Mouse (Mus musculus) midbrain, embryonic 12.5 days (tissue): ENCODE data around the gene Galnt14. TPM values are rescaled to one million over a fixed set of nuclear protein-coding genes. Genes with fewer than 3 reads are reported as not detected.

Experiments used
- ATAC-seq: fragments of 200-750 bp; cut with Nextera tagmentation; 2 replicates; pipeline ENCODE4 v1.8.0; 2017; ENCODE audit warnings: low read depth, moderate TSS enrichment, moderate library complexity; ENCODE audit not compliant: low FRiP score
- H3K27ac ChIP-seq: fragments of 300-500 bp; sonication (generic); replicated peaks from 2 replicates; pipeline ENCODE4 v1.5.1; 2016; ENCODE audit warnings: mild to moderate bottlenecking
- H3K27me3 ChIP-seq: fragments of 300-500 bp; sonication (generic); 2 replicates; pipeline ENCODE4 v1.6.1; 2016; ENCODE audit warnings: mild to moderate bottlenecking
- H3K36me3 ChIP-seq: fragments of 300-500 bp; sonication (generic); 2 replicates; pipeline ENCODE4 v1.6.1; 2016
- H3K4me1 ChIP-seq: fragments of 300-500 bp; sonication (generic); 2 replicates; pipeline ENCODE4 v1.6.1; 2016
- H3K4me2 ChIP-seq: fragments of 300-500 bp; sonication (generic); replicated peaks from 2 replicates; pipeline ENCODE4 v1.6.1; 2016; ENCODE audit warnings: mild to moderate bottlenecking, moderate library complexity
- H3K4me3 ChIP-seq: fragments of 300-500 bp; sonication (generic); 2 replicates; pipeline ENCODE4 v1.5.1; 2016; ENCODE audit warnings: mild to moderate bottlenecking
- H3K9ac ChIP-seq: fragments of 300-500 bp; sonication (generic); replicated peaks from 2 replicates; pipeline ENCODE4 v1.6.1; 2016; ENCODE audit warnings: mild to moderate bottlenecking, moderate library complexity
- H3K9me3 ChIP-seq: fragments of 300-500 bp; sonication (generic); 2 replicates; pipeline ENCODE4 v1.6.1; 2016; ENCODE audit warnings: mild to moderate bottlenecking
- WGBS: fragments of 180-500 bp; shearing (Covaris S2); methylation state at CpG from one replicate; pipeline ENCODE4 v1.1.7; 2016; 5-methylcytosine and 5-hydroxymethylcytosine counted together
- polyA plus RNA-seq: library from polyadenylated mRNA; unstranded; fragments of >200 nt; fragmentation: Nextera tagmentation; extraction: Ambion mirVana; gene quantifications from 2 replicates; pipeline ENCODE4 v1.2.1, GENCODE M21; 2016

Gene Galnt14
- polyA plus RNA-seq, 1 experiment from 2014 or later = 6.8 TPM

GRCm38 (mm10) chr17:73477096-73478076 lies 232.9 kb downstream of the Galnt14 start:
- Histone ChIP-seq H3K27me3 (no peaks in the 10 kb centered on the region), H3K36me3 (no peaks in the 10 kb centered on the region), H3K4me2 (peak overlapping the region; percentile 8; the same call in 1 of the 2 replicates), H3K4me1 (peaks cover 15% of the 10 kb centered on the region), H3K27ac (peak overlapping the region; percentile 11; the same call in 1 of the 2 replicates), H3K4me3 (no peak overlapping the region), H3K9ac (no peak overlapping the region), H3K9me3 (no peaks in the 10 kb centered on the region)
- 25% methylated on average over 11 of the region's 11 CpGs for WGBS
- peak; percentile 72; the same call in 1 of the 2 replicates for ATAC-seq

GRCm38 (mm10) chr17:73474371-73474770 lies 235.9 kb downstream of the Galnt14 start:
- Histone ChIP-seq H3K9me3 (no peaks in the 10 kb centered on the region), H3K4me3 (no peak overlapping the region), H3K36me3 (no peaks in the 10 kb centered on the region), H3K27me3 (no peaks in the 10 kb centered on the region), H3K4me2 (no peak overlapping the region), H3K27ac (no peak overlapping the region), H3K4me1 (peaks cover 15% of the 10 kb centered on the region), H3K9ac (no peak overlapping the region)
- no peak for ATAC-seq
- 46% methylated on average over 7 of the region's 7 CpGs for WGBS

- Histone ChIP-seq H3K27ac (no peak overlapping the region), H3K9me3 (no peaks in the 10 kb centered on the region), H3K27me3 (no peaks in the 10 kb centered on the region), H3K9ac (no peak overlapping the region), H3K4me1 (peaks cover 15% of the 10 kb centered on the region), H3K36me3 (no peaks in the 10 kb centered on the region), H3K4me3 (no peak overlapping the region), H3K4me2 (no peak overlapping the region)
- no peak for ATAC-seq
- WGBS = 83% methylated on average over 3 of the region's 3 CpGs
Observed at GRCm38 (mm10) chr17:73473012-73473411, 237.2 kb downstream of the Galnt14 start.

GRCm38 (mm10) chr17:73460874-73461273 lies 249.4 kb downstream of the Galnt14 start:
- WGBS = 89% methylated on average over 4 of the region's 4 CpGs
- no peak for ATAC-seq

GRCm38 (mm10) chr17:73458741-73459140 lies 251.5 kb downstream of the Galnt14 start:
- H3K27me3 ChIP-seq = no peaks in the 10 kb centered on the region
- no peak overlapping the region for H3K4me2 ChIP-seq
- H3K4me1 ChIP-seq = no peaks in the 10 kb centered on the region
- ATAC-seq = no peak
- WGBS = 77% methylated on average over 4 of the region's 4 CpGs
- H3K4me3 ChIP-seq = no peak overlapping the region
- no peaks in the 10 kb centered on the region for H3K9me3 ChIP-seq
- no peaks in the 10 kb centered on the region for H3K36me3 ChIP-seq
- no peak overlapping the region for H3K27ac ChIP-seq
- no peak overlapping the region for H3K9ac ChIP-seq

More at GRCm38 (mm10) chr17:73460874-73461273, 249.4 kb downstream of the Galnt14 start:
- H3K36me3 ChIP-seq = no peaks in the 10 kb centered on the region
- H3K4me3 ChIP-seq = no peak overlapping the region
- H3K4me2 ChIP-seq = no peak overlapping the region
- no peak overlapping the region for H3K9ac ChIP-seq
- no peaks in the 10 kb centered on the region for H3K27me3 ChIP-seq
- no peaks in the 10 kb centered on the region for H3K9me3 ChIP-seq
- no peak overlapping the region for H3K27ac ChIP-seq
- H3K4me1 ChIP-seq = no peaks in the 10 kb centered on the region

- no peaks in the 10 kb centered on the region for H3K4me1 ChIP-seq
- no peaks in the 10 kb centered on the region for H3K27me3 ChIP-seq
- H3K9ac ChIP-seq = no peak overlapping the region
- no peaks in the 10 kb centered on the region for H3K9me3 ChIP-seq
- H3K4me3 ChIP-seq = no peak overlapping the region
- ATAC-seq = no peak
- 83% methylated on average over 2 of the region's 2 CpGs for WGBS
- no peaks in the 10 kb centered on the region for H3K36me3 ChIP-seq
- H3K27ac ChIP-seq = no peak overlapping the region
- H3K4me2 ChIP-seq = no peak overlapping the region
Observed at GRCm38 (mm10) chr17:73456551-73456950, 253.7 kb downstream of the Galnt14 start.

GRCm38 (mm10) chr17:73453646-73454045 lies 256.6 kb downstream of the Galnt14 start:
- Histone ChIP-seq H3K4me1 (no peaks in the 10 kb centered on the region), H3K4me3 (no peak overlapping the region), H3K4me2 (no peak overlapping the region), H3K9ac (no peak overlapping the region), H3K9me3 (no peaks in the 10 kb centered on the region), H3K27me3 (no peaks in the 10 kb centered on the region), H3K36me3 (no peaks in the 10 kb centered on the region), H3K27ac (no peak overlapping the region)
- WGBS = 83% methylated on average over 3 of the region's 3 CpGs
- no peak for ATAC-seq

GRCm38 (mm10) chr17:73452151-73452760 lies 258.0 kb downstream of the Galnt14 start:
- no peaks in the 10 kb centered on the region for H3K36me3 ChIP-seq
- H3K27ac ChIP-seq = no peak overlapping the region
- H3K4me3 ChIP-seq = no peak overlapping the region
- no peak overlapping the region for H3K4me2 ChIP-seq
- H3K9ac ChIP-seq = no peak overlapping the region
- H3K9me3 ChIP-seq = no peaks in the 10 kb centered on the region
- 84% methylated on average over 4 of the region's 4 CpGs for WGBS
- ATAC-seq = no peak
- H3K4me1 ChIP-seq = no peaks in the 10 kb centered on the region
- no peaks in the 10 kb centered on the region for H3K27me3 ChIP-seq

- ATAC-seq = no peak
- Histone ChIP-seq H3K27me3 (no peaks in the 10 kb centered on the region), H3K27ac (no peak overlapping the region), H3K36me3 (no peaks in the 10 kb centered on the region), H3K9me3 (no peaks in the 10 kb centered on the region), H3K4me2 (no peak overlapping the region), H3K9ac (no peak overlapping the region), H3K4me3 (no peak overlapping the region), H3K4me1 (no peaks in the 10 kb centered on the region)
Observed at GRCm38 (mm10) chr17:73449104-73449503, 261.1 kb downstream of the Galnt14 start.

Other genes with a start within 250 kb of the Galnt14 start
- gene Ehd3, start 93.7 kb upstream of the Galnt14 start, polyA plus RNA-seq = 7.6 and 8.2 TPM in 2 replicates
- 0.19 and 0.30 TPM in 2 replicates for gene Xdh, start 239.7 kb upstream of the Galnt14 start, polyA plus RNA-seq